Mouse (Mus musculus) kidney, postnatal 0 days (tissue): ENCODE measurements around the gene Retreg3. TPM values are rescaled to one million over a fixed set of nuclear protein-coding genes. Genes with fewer than 3 reads are reported as not detected.
A peak's percentile ranks its signal among the peaks of the same experiment; 100 is the strongest.

Experiments used
- ATAC-seq: fragments of 200-750 bp; cut with Nextera tagmentation; replicated peaks from 2 replicates; pipeline ENCODE4 v1.8.0; 2017; ENCODE audit warnings: low read depth, moderate number of reproducible peaks, moderate TSS enrichment, moderate library complexity; ENCODE audit not compliant: low FRiP score
- DNase-seq: peaks from one replicate; pipeline ENCODE4 v3.0.0-alpha.2; 2016; ENCODE audit warnings: low spot score
- H3K27ac ChIP-seq: fragments of 300-500 bp; sonication (generic); 2 replicates; pipeline ENCODE4 v1.5.1; 2014; ENCODE audit warnings: mild to moderate bottlenecking
- H3K27me3 ChIP-seq: fragments of 300-500 bp; sonication (generic); 2 replicates; pipeline ENCODE4 v1.6.1; 2014; ENCODE audit warnings: low read length, mixed read lengths; ENCODE audit not compliant: insufficient read depth
- H3K36me3 ChIP-seq: fragments of 300-500 bp; sonication (generic); 2 replicates; pipeline ENCODE4 v1.6.1; 2014; ENCODE audit warnings: low read length, mixed read lengths; ENCODE audit not compliant: insufficient read depth
- H3K4me1 ChIP-seq: fragments of 300-500 bp; sonication (generic); replicated peaks from 2 replicates; pipeline ENCODE4 v1.6.1; 2014; ENCODE audit warnings: antibody characterized with exemption, low read length, mixed read lengths; ENCODE audit not compliant: insufficient read depth
- H3K4me2 ChIP-seq: fragments of 300-500 bp; sonication (generic); 2 replicates; pipeline ENCODE4 v1.6.1; 2014; ENCODE audit warnings: mild to moderate bottlenecking, low read length, moderate library complexity, mixed read lengths
- H3K4me3 ChIP-seq: fragments of 300-500 bp; sonication (generic); replicated peaks from 2 replicates; pipeline ENCODE4 v1.5.1; 2014; ENCODE audit warnings: low read depth, low read length
- H3K9ac ChIP-seq: fragments of 300-500 bp; sonication (generic); 2 replicates; pipeline ENCODE4 v1.6.1; 2014; ENCODE audit warnings: low read depth, low read length
- H3K9me3 ChIP-seq: fragments of 300-500 bp; sonication (generic); replicated peaks from 2 replicates; pipeline ENCODE4 v1.6.1; 2016; ENCODE audit warnings: low read length, inconsistent platforms, mixed read lengths
- CTCF ChIP-seq: IDR thresholded peaks from 2 replicates; pipeline ENCODE4 v1.5.1; 2016; ENCODE audit warnings: antibody characterized with exemption, low read depth, mild to moderate bottlenecking, moderate library complexity
- WGBS: fragments of 180-500 bp; shearing (Covaris S2); extraction: QIAGEN DNeasy Blood & Tissue Kit; methylation state at CpG from one replicate; pipeline ENCODE4 v1.1.7; 2014; 5-methylcytosine and 5-hydroxymethylcytosine counted together
- polyA plus RNA-seq: library from polyadenylated mRNA; unstranded; fragments of >200 nt; fragmentation: Nextera tagmentation; extraction: Ambion mirVana; gene quantifications from 2 replicates; pipeline ENCODE4 v1.2.1, GENCODE M21; 2015

Gene Retreg3
- polyA plus RNA-seq, 1 experiment from 2014 or later = 23.7 TPM

DNA sequence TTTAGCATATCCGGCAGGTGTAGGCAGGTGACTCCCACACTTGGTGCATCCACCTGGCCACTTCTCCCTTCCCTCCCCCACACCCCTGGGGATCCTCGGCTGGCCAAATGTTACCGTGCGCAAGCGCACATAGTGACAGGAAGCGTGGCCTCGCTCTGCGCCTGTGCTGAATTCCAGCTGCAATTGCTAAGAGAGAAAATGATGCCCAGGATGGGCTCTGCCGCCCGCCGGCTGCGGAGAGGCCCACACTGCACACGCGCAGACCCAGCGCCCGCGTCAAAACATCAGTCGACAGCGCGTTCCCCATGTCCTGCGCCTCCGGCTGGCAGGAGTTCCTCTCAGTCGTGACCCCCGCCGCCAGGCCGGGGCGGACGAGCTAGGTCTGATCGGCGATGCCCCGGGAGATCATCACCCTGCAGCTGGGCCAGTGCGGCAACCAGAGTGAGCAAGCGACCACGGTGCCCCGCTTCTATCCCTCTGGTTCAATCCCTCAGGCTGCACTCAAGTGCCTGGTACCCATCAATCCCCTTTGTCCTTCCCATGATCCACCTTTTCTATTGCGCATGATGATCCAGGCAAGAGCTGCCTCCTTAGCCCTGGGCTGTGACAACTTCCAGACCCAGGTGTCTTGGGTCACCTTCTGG is 36.2 kb upstream of the Retreg3 start, which contains the start of gene Tubg2:
TSS of gene Tubg2 (plus strand) at position 180 of the 644 bp plus-strand sequence.
- H3K27ac ChIP-seq = 0 out of 2 replicates have a peak within 1 kb of the TSS, but pooled peaks have one; percentile 54
- H3K9me3 ChIP-seq = no peaks in the 10 kb centered on the region
- ATAC-seq (peak; percentile 57; the same call in 1 of the 2 replicates), DNase-seq (peak; percentile 77)
- no peak for TF ChIP-seq CTCF
- 0 out of 2 replicates have a peak, but pooled peaks cover 6% of the 10 kb centered on the region for H3K4me1 ChIP-seq
- 1% methylated on average over 36 of the region's 36 CpGs for WGBS
- H3K4me3 ChIP-seq = peak within 1 kb of the TSS; percentile 32
- peak within 1 kb of the TSS; percentile 49 for H3K9ac ChIP-seq
- H3K36me3 ChIP-seq = no peaks in the 10 kb centered on the region
- peak within 1 kb of the TSS; percentile 74 for H3K4me2 ChIP-seq
- no peaks in the 10 kb centered on the region for H3K27me3 ChIP-seq

- Histone ChIP-seq H3K4me2 (no peak overlapping the region), H3K9me3 (no peaks in the 10 kb centered on the region), H3K36me3 (no peaks in the 10 kb centered on the region), H3K9ac (no peak overlapping the region), H3K4me1 (0 out of 2 replicates have a peak, but pooled peaks cover 6% of the 10 kb centered on the region), H3K27ac (no peak overlapping the region), H3K4me3 (no peak overlapping the region), H3K27me3 (no peaks in the 10 kb centered on the region)
- ATAC-seq = no peak
- TF ChIP-seq CTCF = no peak
- 73% methylated on average over 6 of the region's 6 CpGs for WGBS
- DNase-seq = no peak
Observed at GRCm38 (mm10) chr11:101155151-101155550, 35.5 kb upstream of the Retreg3 start.

DNA sequence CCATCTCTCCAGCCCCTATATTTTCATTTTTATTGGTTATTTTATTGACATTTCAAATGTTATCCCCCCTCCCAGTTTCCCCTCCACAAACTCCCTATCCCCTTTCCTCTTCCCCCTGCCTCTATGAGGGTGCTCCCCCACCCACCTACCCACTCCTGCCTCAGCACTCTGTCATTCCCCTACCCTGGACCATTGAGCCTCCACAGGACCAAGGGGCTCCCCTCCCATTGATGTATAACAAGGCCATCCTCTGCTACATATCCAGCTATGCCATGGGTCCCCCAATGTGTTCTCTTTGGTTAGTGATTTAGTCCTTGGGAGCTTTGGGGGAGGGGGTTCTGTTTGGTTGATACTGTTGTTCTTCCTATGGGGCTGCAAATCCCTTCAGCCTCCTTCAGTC is 35.0 kb upstream of the Retreg3 start:
- Histone ChIP-seq H3K4me3 (no peak overlapping the region), H3K36me3 (no peaks in the 10 kb centered on the region), H3K9me3 (no peaks in the 10 kb centered on the region), H3K27ac (no peak overlapping the region), H3K9ac (no peak overlapping the region), H3K27me3 (no peaks in the 10 kb centered on the region), H3K4me2 (no peak overlapping the region), H3K4me1 (0 out of 2 replicates have a peak, but pooled peaks cover 6% of the 10 kb centered on the region)
- ATAC-seq (no peak), DNase-seq (no peak)
- TF ChIP-seq CTCF = no peak

GRCm38 (mm10) chr11:101152825-101153224 is 33.1 kb upstream of the Retreg3 start:
- H3K27ac ChIP-seq = no peak overlapping the region
- no peaks in the 10 kb centered on the region for H3K27me3 ChIP-seq
- no peak overlapping the region for H3K4me2 ChIP-seq
- no peak overlapping the region for H3K9ac ChIP-seq
- DNase-seq (no peak), ATAC-seq (no peak)
- 52% methylated on average over 1 of the region's 1 CpGs for whole genome bisulfite sequencing
- H3K4me1 ChIP-seq = peaks cover 13% of the 10 kb centered on the region; the same call in 1 of the 2 replicates
- no peaks in the 10 kb centered on the region for H3K36me3 ChIP-seq
- H3K9me3 ChIP-seq = no peaks in the 10 kb centered on the region
- no peak for TF ChIP-seq CTCF
- no peak overlapping the region for H3K4me3 ChIP-seq

- H3K4me3 ChIP-seq = no peak overlapping the region
- H3K9ac ChIP-seq = no peak overlapping the region
- H3K4me2 ChIP-seq = no peak overlapping the region
- H3K9me3 ChIP-seq = no peaks in the 10 kb centered on the region
- peaks cover 9% of the 10 kb centered on the region; the same call in 1 of the 2 replicates for H3K4me1 ChIP-seq
- ATAC-seq (no peak), DNase-seq (no peak)
- H3K27me3 ChIP-seq = no peaks in the 10 kb centered on the region
- H3K36me3 ChIP-seq = no peaks in the 10 kb centered on the region
- H3K27ac ChIP-seq = no peak overlapping the region
- WGBS = 67% methylated on average over 2 of the region's 2 CpGs
- no peak for TF ChIP-seq CTCF
Observed at GRCm38 (mm10) chr11:101151063-101151462, 31.4 kb upstream of the Retreg3 start.

DNA sequence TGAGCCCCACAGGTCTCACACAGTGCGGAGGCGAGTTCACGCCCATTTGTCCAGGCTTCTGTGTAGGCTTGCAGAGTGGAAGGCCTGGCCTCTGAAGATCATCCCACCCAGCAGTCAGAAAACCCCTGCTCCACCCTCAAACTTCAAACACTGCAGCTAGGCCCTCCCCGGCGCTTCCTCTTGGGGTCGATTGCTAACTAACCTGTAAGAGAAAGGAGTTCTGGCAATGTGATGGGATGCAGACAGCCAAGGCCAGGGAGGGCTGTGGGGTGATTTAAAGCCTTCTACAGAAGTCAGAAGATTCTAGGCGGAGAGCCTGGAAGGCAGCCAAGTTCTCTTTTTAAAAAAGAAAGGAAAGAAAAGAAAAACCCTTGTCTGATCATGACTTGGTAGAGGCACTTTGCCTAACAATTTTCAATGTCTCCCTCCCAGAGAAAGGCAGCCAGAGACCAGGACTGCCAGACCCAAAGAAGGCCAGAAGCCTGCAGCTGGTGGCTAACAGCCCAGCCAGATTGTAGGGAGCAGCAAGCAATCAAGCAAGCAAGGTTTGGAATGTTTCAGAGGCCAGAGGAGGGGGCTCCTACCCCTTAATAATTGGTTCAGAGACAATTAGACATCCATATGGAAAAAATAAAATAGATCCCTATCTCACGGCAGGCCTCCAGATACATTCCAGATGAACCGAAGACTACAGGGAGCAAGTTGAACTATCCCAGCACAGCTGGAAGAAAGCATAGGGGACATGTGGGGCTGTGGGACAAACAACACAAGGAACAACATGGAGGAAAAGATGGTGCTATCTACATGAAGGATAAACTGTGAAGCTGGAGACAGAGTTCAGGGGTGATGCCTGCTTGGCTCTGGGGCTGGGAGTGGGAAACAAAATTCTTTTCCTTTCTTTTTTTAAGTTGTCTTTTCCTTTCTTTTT is 29.7 kb upstream of the Retreg3 start:
- no peak for TF ChIP-seq CTCF
- Histone ChIP-seq H3K4me3 (no peak overlapping the region), H3K36me3 (no peaks in the 10 kb centered on the region), H3K9me3 (no peaks in the 10 kb centered on the region), H3K4me2 (no peak overlapping the region), H3K9ac (no peak overlapping the region), H3K4me1 (peaks cover 7% of the 10 kb centered on the region; the same call in 1 of the 2 replicates), H3K27ac (peak overlapping the region; percentile 65), H3K27me3 (no peaks in the 10 kb centered on the region)
- WGBS = 22% methylated on average over 9 of the region's 9 CpGs
- ATAC-seq = 0 out of 2 replicates have a peak, but pooled peaks have one; percentile 33
- DNase-seq = peak; percentile 83
